Mouse (Mus musculus): ENCODE data around the gene Cdr2. TPM values are rescaled to one million over a fixed set of nuclear protein-coding genes. Genes with fewer than 3 reads are reported as not detected.
A peak's percentile ranks its signal among the peaks of the same experiment; 100 is the strongest.
"Not testable (repeated sequence)": the region's sequence is repeated elsewhere in the genome, so short reads cannot be mapped to it uniquely, and the experiment has no call there.

Cdr2 gene
- polyA plus RNA-seq, 1 experiment from 2014 or later: 8.4 TPM

DNA sequence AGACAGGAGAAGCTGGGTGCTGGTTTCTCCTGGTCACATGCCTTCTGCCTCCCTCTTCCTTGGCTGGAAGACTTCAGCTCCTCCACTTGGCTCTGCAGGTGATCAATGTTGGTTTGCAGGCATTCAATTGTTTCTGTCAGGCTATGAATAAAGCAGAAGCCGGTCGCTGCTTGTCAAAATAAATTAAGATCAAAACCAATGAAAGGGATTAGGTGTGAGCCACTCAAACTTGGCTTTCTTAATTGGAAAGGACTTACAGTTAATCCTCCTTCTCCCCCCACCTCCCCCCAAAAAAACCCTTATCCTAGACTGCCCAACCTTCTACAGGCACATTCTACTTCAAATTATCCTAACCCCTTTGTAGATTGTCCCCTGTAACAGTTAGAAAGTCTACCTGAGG lies 22.0 kb downstream of the Cdr2 start:
- TF ChIP-seq CTCF (IDR thresholded peaks at IDR 0.05) (no peak), EP300 (IDR thresholded peaks at IDR 0.05) (no peak)
- H3K4me1 ChIP-seq (ENCODE audit: insufficient read depth, low read depth, low read length): no peaks in the 10 kb centered on the region
- H3K27me3 ChIP-seq (replicated peaks; ENCODE audit: insufficient read depth, low read length): no peaks in the 10 kb centered on the region
- H3K36me3 ChIP-seq (ENCODE audit: insufficient read depth, low read length): no peaks in the 10 kb centered on the region; the same call in 1 of the 2 replicates
- no peak overlapping the region for H3K4me3 ChIP-seq (ENCODE audit: low read depth, low read length)
- no peaks in the 10 kb centered on the region for H3K9me3 ChIP-seq (ENCODE audit: low read length)
- WGBS: 79% methylated on average over 2 of the region's 2 CpGs
- no peak overlapping the region for H3K27ac ChIP-seq (ENCODE audit: low read length)
- DNase-seq (ENCODE audit: low spot score): no peak
- no peak overlapping the region for H3K4me2 ChIP-seq (replicated peaks; ENCODE audit: low read depth, low read length)
- no peak overlapping the region for H3K9ac ChIP-seq (replicated peaks; ENCODE audit: low read depth)
- ATAC-seq: no peak

DNA sequence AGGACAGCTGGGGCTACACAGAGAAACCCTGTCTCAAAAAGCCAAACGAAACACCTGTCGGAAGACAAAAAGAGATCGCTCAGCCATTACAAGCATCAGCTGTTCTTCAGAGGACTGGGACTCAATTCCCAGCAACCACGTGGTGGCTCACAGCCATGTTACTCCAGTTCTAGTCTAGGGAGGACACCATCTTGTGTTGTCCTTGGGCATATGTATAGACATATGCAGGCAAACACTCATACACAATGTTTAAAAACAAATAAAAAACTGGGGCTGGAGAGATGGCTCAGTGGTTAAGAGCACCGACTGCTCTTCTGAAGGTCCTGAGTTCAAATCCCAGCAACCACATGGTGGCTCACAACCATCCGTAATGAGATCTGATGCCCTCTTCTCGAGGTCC lies 28.5 kb downstream of the Cdr2 start:
- not testable (repeated sequence) for H3K4me3 ChIP-seq (ENCODE audit: low read depth, low read length); H3K27me3 ChIP-seq (replicated peaks; ENCODE audit: insufficient read depth, low read length); H3K36me3 ChIP-seq (ENCODE audit: insufficient read depth, low read length); H3K27ac ChIP-seq (ENCODE audit: low read length); H3K9me3 ChIP-seq (ENCODE audit: low read length); DNase-seq (ENCODE audit: low spot score); H3K9ac ChIP-seq (replicated peaks; ENCODE audit: low read depth); H3K4me1 ChIP-seq (ENCODE audit: insufficient read depth, low read depth, low read length); ATAC-seq; H3K4me2 ChIP-seq (replicated peaks; ENCODE audit: low read depth, low read length)
- WGBS: 84% methylated on average over 7 of the region's 7 CpGs

DNA sequence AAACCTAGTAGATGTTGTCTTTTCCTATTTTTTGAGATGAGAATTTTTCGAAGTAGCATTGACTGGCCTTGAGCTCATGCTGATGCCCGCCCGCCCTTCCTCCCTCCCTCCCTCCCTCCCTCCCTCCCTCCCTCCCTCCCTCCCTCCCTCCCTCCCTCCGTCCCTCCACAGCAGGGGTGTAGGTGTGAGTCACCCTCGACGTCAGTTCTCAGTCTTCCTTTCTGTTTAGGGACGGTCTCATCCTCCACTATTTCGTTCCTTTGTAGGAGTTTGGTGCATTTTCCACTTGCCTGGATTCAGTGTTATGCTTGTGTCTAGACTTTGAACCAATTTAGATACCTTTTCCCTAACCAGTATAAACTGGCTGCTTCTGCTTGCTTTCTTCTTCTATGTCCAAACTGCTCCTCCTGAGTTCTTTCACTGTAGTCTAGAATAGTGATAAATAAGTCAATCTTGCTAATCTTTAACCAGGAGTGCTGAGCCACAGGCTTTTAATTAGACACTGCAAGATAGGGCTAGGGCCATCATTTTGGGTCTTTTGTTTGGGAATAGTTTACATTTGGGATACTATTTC lies 38.1 kb downstream of the Cdr2 start:
- Histone ChIP-seq H3K9me3 (ENCODE audit: low read length) (no peaks in the 10 kb centered on the region), H3K4me2 (replicated peaks; ENCODE audit: low read depth, low read length) (no peak overlapping the region), H3K27me3 (replicated peaks; ENCODE audit: insufficient read depth, low read length) (no peaks in the 10 kb centered on the region), H3K27ac (ENCODE audit: low read length) (no peak overlapping the region), H3K9ac (replicated peaks; ENCODE audit: low read depth) (no peak overlapping the region), H3K4me1 (ENCODE audit: insufficient read depth, low read depth, low read length) (no peaks in the 10 kb centered on the region), H3K36me3 (ENCODE audit: insufficient read depth, low read length) (peaks cover 37% of the 10 kb centered on the region), H3K4me3 (ENCODE audit: low read depth, low read length) (no peak overlapping the region)
- no peak for DNase-seq (ENCODE audit: low spot score)
- WGBS: 83% methylated on average over 4 of the region's 8 CpGs
- ATAC-seq: no peak
- TF ChIP-seq EP300 (IDR thresholded peaks at IDR 0.05): no peak
- TF ChIP-seq CTCF (IDR thresholded peaks at IDR 0.05): no peak

DNA sequence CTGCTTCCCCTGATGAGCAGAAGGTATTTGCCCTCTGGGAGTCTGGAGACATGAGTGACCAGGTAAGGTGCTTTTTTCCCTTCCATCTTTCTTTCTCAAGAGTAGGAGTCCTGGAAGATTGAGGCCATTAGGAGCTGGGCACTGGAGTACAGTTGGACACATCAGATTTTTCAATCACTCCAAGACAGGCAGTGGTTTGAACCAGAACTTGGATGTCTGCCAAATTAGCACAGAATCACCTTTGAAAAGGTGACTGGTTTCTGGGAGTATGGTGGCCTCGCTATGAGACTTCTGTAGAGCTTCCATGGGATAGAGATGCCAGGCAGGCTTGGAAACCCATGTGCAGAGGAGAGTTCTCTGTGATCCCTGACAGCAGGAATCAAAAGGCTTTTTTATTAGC lies 39.6 kb downstream of the Cdr2 start:
- no peak for DNase-seq (ENCODE audit: low spot score)
- Histone ChIP-seq H3K4me3 (ENCODE audit: low read depth, low read length) (no peak overlapping the region), H3K36me3 (ENCODE audit: insufficient read depth, low read length) (peaks cover 43% of the 10 kb centered on the region), H3K27ac (ENCODE audit: low read length) (no peak overlapping the region), H3K27me3 (replicated peaks; ENCODE audit: insufficient read depth, low read length) (no peaks in the 10 kb centered on the region), H3K9me3 (ENCODE audit: low read length) (no peaks in the 10 kb centered on the region), H3K4me1 (ENCODE audit: insufficient read depth, low read depth, low read length) (no peaks in the 10 kb centered on the region), H3K4me2 (replicated peaks; ENCODE audit: low read depth, low read length) (no peak overlapping the region), H3K9ac (replicated peaks; ENCODE audit: low read depth) (no peak overlapping the region)
- WGBS: 85% methylated on average over 1 of the region's 1 CpGs
- TF ChIP-seq EP300 (IDR thresholded peaks at IDR 0.05) (no peak), CTCF (IDR thresholded peaks at IDR 0.05) (no peak)
- ATAC-seq: no peak

DNA sequence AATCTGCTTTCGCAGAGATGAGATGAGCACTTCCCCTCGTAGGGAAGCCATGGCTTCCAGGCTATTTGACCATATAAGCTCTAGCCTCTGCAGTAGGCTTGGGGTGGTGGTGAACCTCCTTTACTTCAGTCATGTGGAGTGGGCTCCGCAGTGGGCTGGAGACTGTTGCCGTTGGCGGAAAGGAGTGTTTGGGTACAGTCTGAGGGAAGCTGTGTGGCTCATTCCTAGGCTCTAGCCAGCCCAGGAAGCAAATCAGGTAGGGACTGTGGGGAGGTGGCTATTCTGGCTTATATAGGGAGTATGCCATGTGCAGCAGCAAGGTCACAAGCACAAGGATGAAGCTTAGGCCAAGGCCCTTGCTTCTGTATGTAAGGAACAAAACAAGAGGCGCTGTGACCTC lies 40.9 kb downstream of the Cdr2 start:
- H3K9ac ChIP-seq (replicated peaks; ENCODE audit: low read depth): no peak overlapping the region
- DNase-seq (ENCODE audit: low spot score) (no peak), ATAC-seq (no peak)
- H3K9me3 ChIP-seq (ENCODE audit: low read length): no peaks in the 10 kb centered on the region
- no peaks in the 10 kb centered on the region for H3K27me3 ChIP-seq (replicated peaks; ENCODE audit: insufficient read depth, low read length)
- no peak overlapping the region for H3K4me3 ChIP-seq (ENCODE audit: low read depth, low read length)
- H3K4me2 ChIP-seq (replicated peaks; ENCODE audit: low read depth, low read length): no peak overlapping the region
- no peaks in the 10 kb centered on the region for H3K4me1 ChIP-seq (ENCODE audit: insufficient read depth, low read depth, low read length)
- 90% methylated on average over 6 of the region's 6 CpGs for WGBS
- no peak for TF ChIP-seq EP300 (IDR thresholded peaks at IDR 0.05)
- no peak for TF ChIP-seq CTCF (IDR thresholded peaks at IDR 0.05)
- peaks cover 43% of the 10 kb centered on the region for H3K36me3 ChIP-seq (ENCODE audit: insufficient read depth, low read length)
- no peak overlapping the region for H3K27ac ChIP-seq (ENCODE audit: low read length)

DNA sequence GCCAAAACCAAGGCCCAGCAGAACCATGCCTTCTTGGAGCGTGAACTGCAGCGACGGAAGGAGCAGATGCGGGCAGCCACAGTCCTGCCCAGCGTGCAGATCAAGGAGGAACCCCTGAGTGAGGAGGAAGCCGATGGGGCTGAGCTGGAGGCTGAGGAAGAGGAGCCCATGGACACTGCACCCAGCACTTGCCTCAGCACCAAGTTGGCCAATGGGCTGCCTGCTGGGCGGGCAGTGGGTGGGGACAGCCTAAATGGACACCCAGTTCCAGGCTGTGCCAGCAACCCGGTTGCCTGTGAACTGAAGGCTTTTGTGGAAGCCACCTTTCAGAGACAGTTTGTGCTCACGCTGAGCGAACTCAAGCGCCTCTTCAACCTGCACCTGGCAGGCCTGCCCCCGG lies 41.8 kb downstream of the Cdr2 start:
- Histone ChIP-seq H3K9ac (replicated peaks; ENCODE audit: low read depth) (no peak overlapping the region), H3K27me3 (replicated peaks; ENCODE audit: insufficient read depth, low read length) (no peaks in the 10 kb centered on the region), H3K4me1 (ENCODE audit: insufficient read depth, low read depth, low read length) (no peaks in the 10 kb centered on the region), H3K27ac (ENCODE audit: low read length) (no peak overlapping the region), H3K9me3 (ENCODE audit: low read length) (no peaks in the 10 kb centered on the region), H3K4me3 (ENCODE audit: low read depth, low read length) (no peak overlapping the region), H3K4me2 (replicated peaks; ENCODE audit: low read depth, low read length) (no peak overlapping the region), H3K36me3 (ENCODE audit: insufficient read depth, low read length) (peaks cover 41% of the 10 kb centered on the region)
- 94% methylated on average over 12 of the region's 12 CpGs for WGBS
- ATAC-seq: no peak
- no peak for TF ChIP-seq EP300 (IDR thresholded peaks at IDR 0.05)
- no peak for TF ChIP-seq CTCF (IDR thresholded peaks at IDR 0.05)
- no peak for DNase-seq (ENCODE audit: low spot score)

DNA sequence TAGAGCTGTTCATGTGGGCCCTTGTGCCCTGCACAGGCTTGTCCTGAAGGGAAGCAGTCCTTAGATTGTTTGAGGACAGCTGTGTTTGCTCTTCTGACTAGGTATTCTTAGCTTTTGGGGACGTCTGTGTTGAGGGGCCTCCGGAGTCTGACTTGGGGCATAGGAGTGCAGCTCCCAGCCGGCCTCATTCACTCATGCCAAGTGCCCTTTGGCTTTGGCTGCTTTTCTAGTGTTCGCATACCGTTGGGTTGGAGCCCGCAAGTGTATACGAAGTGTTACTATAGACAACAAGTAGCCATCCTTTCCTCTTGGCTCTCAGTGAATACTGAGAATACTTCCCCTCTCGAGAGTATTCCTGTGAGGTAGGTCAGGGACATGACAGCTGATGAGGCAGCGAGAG lies 43.9 kb downstream of the Cdr2 start:
- no peak overlapping the region for H3K4me2 ChIP-seq (replicated peaks; ENCODE audit: low read depth, low read length)
- 66% methylated on average over 9 of the region's 9 CpGs for WGBS
- H3K4me3 ChIP-seq (ENCODE audit: low read depth, low read length): no peak overlapping the region
- TF ChIP-seq CTCF (IDR thresholded peaks at IDR 0.05) (no peak), EP300 (IDR thresholded peaks at IDR 0.05) (no peak)
- H3K4me1 ChIP-seq (ENCODE audit: insufficient read depth, low read depth, low read length): no peaks in the 10 kb centered on the region
- no peak for DNase-seq (ENCODE audit: low spot score)
- no peak overlapping the region for H3K9ac ChIP-seq (replicated peaks; ENCODE audit: low read depth)
- H3K27ac ChIP-seq (ENCODE audit: low read length): no peak overlapping the region
- peak; percentile 34; the same call in 1 of the 2 replicates for ATAC-seq
- no peaks in the 10 kb centered on the region for H3K27me3 ChIP-seq (replicated peaks; ENCODE audit: insufficient read depth, low read length)
- H3K36me3 ChIP-seq (ENCODE audit: insufficient read depth, low read length): peaks cover 37% of the 10 kb centered on the region
- H3K9me3 ChIP-seq (ENCODE audit: low read length): no peaks in the 10 kb centered on the region

Measured in lung, postnatal 0 days (tissue).